Mouse (Mus musculus) hindbrain, postnatal 0 days (tissue): ENCODE results near the gene Gm10135. TPM values are rescaled to one million over a fixed set of nuclear protein-coding genes. Genes with fewer than 3 reads are reported as not detected.
"Not testable (repeated sequence)": the region's sequence is repeated elsewhere in the genome, so short reads cannot be mapped to it uniquely, and the experiment has no call there.

ENCODE experiments used
- ATAC-seq: fragments of 200-750 bp; cut with Nextera tagmentation; 2 replicates; pipeline ENCODE4 v1.8.0; 2017; ENCODE audit warnings: mild to moderate bottlenecking, moderate TSS enrichment, moderate library complexity
- DNase-seq: peaks from one replicate; pipeline ENCODE4 v3.0.0-alpha.2; 2015; ENCODE audit warnings: low spot score
- H3K27ac ChIP-seq: fragments of 300-500 bp; sonication (generic); 2 replicates; pipeline ENCODE4 v1.5.1; 2014; ENCODE audit warnings: mild to moderate bottlenecking
- H3K27me3 ChIP-seq: fragments of 300-500 bp; sonication (generic); 2 replicates; pipeline ENCODE4 v1.6.1; 2014; ENCODE audit warnings: low read length, mixed read lengths; ENCODE audit not compliant: insufficient read depth
- H3K36me3 ChIP-seq: fragments of 300-500 bp; sonication (generic); 2 replicates; pipeline ENCODE4 v1.6.1; 2014; ENCODE audit warnings: low read length, mixed read lengths; ENCODE audit not compliant: insufficient read depth
- H3K4me1 ChIP-seq: fragments of 300-500 bp; sonication (generic); 2 replicates; pipeline ENCODE4 v1.6.1; 2014; ENCODE audit warnings: antibody characterized with exemption, low read length, mixed read lengths; ENCODE audit not compliant: insufficient read depth
- H3K4me2 ChIP-seq: fragments of 300-500 bp; sonication (generic); 2 replicates; pipeline ENCODE4 v1.6.1; 2014; ENCODE audit warnings: low read depth, mild to moderate bottlenecking, low read length, moderate library complexity, mixed read lengths
- H3K4me3 ChIP-seq: fragments of 300-500 bp; sonication (generic); 2 replicates; pipeline ENCODE4 v1.5.1; 2014; ENCODE audit warnings: low read length
- H3K9ac ChIP-seq: fragments of 300-500 bp; sonication (generic); replicated peaks from 2 replicates; pipeline ENCODE4 v1.6.1; 2014; ENCODE audit warnings: mild to moderate bottlenecking, low read length, moderate library complexity, mixed read lengths
- H3K9me3 ChIP-seq: fragments of 300-500 bp; sonication (generic); 2 replicates; pipeline ENCODE4 v1.6.1; 2016; ENCODE audit warnings: low read length, mixed read lengths
- CTCF ChIP-seq: IDR thresholded peaks from 2 replicates; pipeline ENCODE4 v1.5.1; 2016; ENCODE audit warnings: antibody characterized with exemption, control low read depth, low read depth
- WGBS: fragments of 180-500 bp; shearing (Covaris S2); extraction: QIAGEN DNeasy Blood & Tissue Kit; methylation state at CpG from one replicate; pipeline ENCODE4 v1.1.7; 2014; 5-methylcytosine and 5-hydroxymethylcytosine counted together
- polyA plus RNA-seq: library from polyadenylated mRNA; unstranded; fragments of >200 nt; fragmentation: Nextera tagmentation; extraction: Ambion mirVana; gene quantifications from 2 replicates; pipeline ENCODE4 v1.2.1, GENCODE M21; 2015
- total RNA-seq: library from RNA; depleted of rRNA; stranded (reverse); fragments of >200 nt; gene quantifications from 2 replicates; pipeline ENCODE4 v1.2.3, GENCODE M21; 2014; rRNA removed

Gm10135 gene
- total RNA-seq (not detected in 2 replicates), polyA plus RNA-seq (not detected in 2 replicates)

GRCm38 (mm10) chr5:72974602-72975001 is at the start of gene Gm10135:
Gene Gm10135 (minus strand): TSS chr5:72974702.
- WGBS: 96% methylated on average over 7 of the region's 7 CpGs
- no peaks in the 10 kb centered on the region for H3K4me1 ChIP-seq
- peaks cover 28% of the 10 kb centered on the region for H3K36me3 ChIP-seq
- H3K9me3 ChIP-seq: no peaks in the 10 kb centered on the region
- no peaks in the 10 kb centered on the region for H3K27me3 ChIP-seq
- DNase-seq (no peak), ATAC-seq (no peak)
- H3K27ac ChIP-seq: no peak within 1 kb of the TSS
- no peak within 1 kb of the TSS for H3K9ac ChIP-seq
- H3K4me2 ChIP-seq: no peak within 1 kb of the TSS
- H3K4me3 ChIP-seq: no peak within 1 kb of the TSS
- TF ChIP-seq CTCF: no peak

- no peak for DNase-seq
- no peak overlapping the region for H3K4me3 ChIP-seq
- ATAC-seq: no peak
- no peak overlapping the region for H3K9ac ChIP-seq
- no peak overlapping the region for H3K27ac ChIP-seq
- H3K4me2 ChIP-seq: no peak overlapping the region
- 95% methylated on average over 13 of the region's 13 CpGs for WGBS
- no peaks in the 10 kb centered on the region for H3K9me3 ChIP-seq
- no peak for TF ChIP-seq CTCF
- H3K36me3 ChIP-seq: peaks cover 28% of the 10 kb centered on the region; the same call in 1 of the 2 replicates
- H3K27me3 ChIP-seq: no peaks in the 10 kb centered on the region
- H3K4me1 ChIP-seq: no peaks in the 10 kb centered on the region
Measured at GRCm38 (mm10) chr5:73023801-73024200, 49.3 kb upstream of the Gm10135 start.

- DNase-seq: no peak
- H3K27ac ChIP-seq: no peak overlapping the region
Measured at GRCm38 (mm10) chr5:73014745-73015144, 40.2 kb upstream of the Gm10135 start.

DNA sequence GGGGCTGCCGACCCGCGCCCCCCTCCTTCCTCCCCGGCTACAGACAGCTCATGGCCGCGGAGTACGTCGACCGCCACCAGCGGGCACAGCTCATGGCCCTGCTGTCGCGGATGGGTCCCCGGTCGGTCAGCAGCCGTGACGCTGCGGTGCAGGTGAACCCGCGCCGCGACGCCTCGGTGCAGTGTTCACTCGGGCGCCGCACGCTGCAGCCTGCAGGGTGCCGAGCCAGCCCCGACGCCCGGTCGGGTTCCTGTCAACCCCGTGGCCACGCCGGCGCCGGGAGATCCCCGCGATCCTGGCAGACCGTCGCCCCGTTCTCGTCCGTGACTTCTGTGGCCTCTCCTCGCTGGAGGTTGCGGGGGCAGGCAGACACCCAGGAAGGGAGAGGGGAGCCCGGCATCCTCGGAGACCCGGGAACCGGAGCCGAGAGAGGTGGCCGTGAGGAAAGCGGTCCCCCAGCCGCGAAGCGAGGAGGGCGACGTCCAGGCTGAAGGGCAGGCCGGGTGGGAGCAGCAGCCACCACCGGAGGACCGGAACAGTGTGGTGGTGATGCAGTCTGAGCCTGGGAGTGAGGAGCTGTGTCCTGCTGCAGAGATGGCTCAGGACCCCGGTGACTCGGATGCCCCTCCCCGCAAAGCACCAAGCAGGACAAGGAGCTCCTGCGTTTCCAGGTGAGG is 39.2 kb upstream of the Gm10135 start:
- WGBS: 4% methylated on average over 39 of the region's 65 CpGs

More at GRCm38 (mm10) chr5:73014745-73015144, 40.2 kb upstream of the Gm10135 start:
- no peaks in the 10 kb centered on the region for H3K4me1 ChIP-seq
- H3K4me2 ChIP-seq: no peak overlapping the region
- no peaks in the 10 kb centered on the region for H3K27me3 ChIP-seq
- no peak for TF ChIP-seq CTCF
- H3K4me3 ChIP-seq: no peak overlapping the region
- no peak overlapping the region for H3K9ac ChIP-seq
- ATAC-seq: no peak
- H3K36me3 ChIP-seq: no peaks in the 10 kb centered on the region
- H3K9me3 ChIP-seq: no peaks in the 10 kb centered on the region
- 41% methylated on average over 9 of the region's 9 CpGs for WGBS

GRCm38 (mm10) chr5:73012884-73013610 is 38.5 kb upstream of the Gm10135 start:
- WGBS: 22% methylated on average over 26 of the region's 27 CpGs
- not testable (repeated sequence) for H3K9ac ChIP-seq, H3K27me3 ChIP-seq, DNase-seq, H3K27ac ChIP-seq, H3K9me3 ChIP-seq, H3K36me3 ChIP-seq, H3K4me1 ChIP-seq
- Histone ChIP-seq H3K4me2 (peak overlapping the region; percentile 51; the same call in 1 of the 2 replicates), H3K4me3 (peak overlapping the region; percentile 32; the same call in 1 of the 2 replicates)
- peak; percentile 37; the same call in 1 of the 2 replicates for ATAC-seq

More for the DNA sequence above, 39.2 kb upstream of the Gm10135 start:
- H3K27ac ChIP-seq, H3K36me3 ChIP-seq, H3K4me1 ChIP-seq, H3K9me3 ChIP-seq, DNase-seq, H3K27me3 ChIP-seq: not testable (repeated sequence)
- H3K9ac ChIP-seq: 0 out of 2 replicates have a peak overlapping the region, but pooled peaks have one; percentile 17
- H3K4me2 ChIP-seq: peak overlapping the region; percentile 51
- peak; percentile 72 for ATAC-seq
- peak overlapping the region; percentile 32 for H3K4me3 ChIP-seq

- not testable (repeated sequence) for ATAC-seq, H3K9ac ChIP-seq, H3K36me3 ChIP-seq, H3K4me2 ChIP-seq, H3K27ac ChIP-seq, H3K4me1 ChIP-seq, H3K27me3 ChIP-seq, H3K9me3 ChIP-seq, H3K4me3 ChIP-seq, DNase-seq
- WGBS: 95% methylated on average over 14 of the region's 16 CpGs
Measured at GRCm38 (mm10) chr5:73011806-73012205, 37.3 kb upstream of the Gm10135 start.

DNA sequence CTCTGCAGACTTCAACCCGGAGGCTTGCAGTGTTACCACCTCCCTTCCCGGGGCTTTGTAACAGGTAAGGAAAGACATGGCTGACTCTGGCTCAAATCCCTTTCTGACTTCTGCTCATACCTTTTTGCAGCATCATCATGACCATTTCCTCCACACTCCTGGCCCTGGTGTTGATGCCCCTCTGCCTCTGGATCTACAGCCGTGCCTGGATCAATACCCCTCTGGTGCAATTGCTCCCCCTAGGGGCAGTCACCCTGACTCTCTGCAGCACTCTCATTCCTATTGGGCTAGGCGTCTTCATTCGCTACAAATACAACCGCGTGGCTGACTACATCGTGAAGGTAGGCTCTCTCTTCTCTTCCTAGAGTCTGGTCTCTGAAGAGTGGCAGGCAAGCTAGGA is 33.7 kb upstream of the Gm10135 start:
- not testable (repeated sequence) for H3K4me1 ChIP-seq, H3K4me3 ChIP-seq, DNase-seq, H3K9ac ChIP-seq, H3K27ac ChIP-seq, H3K9me3 ChIP-seq, H3K36me3 ChIP-seq, ATAC-seq, H3K4me2 ChIP-seq, H3K27me3 ChIP-seq
- peak; percentile 40 for TF ChIP-seq CTCF
- WGBS: 48% methylated on average over 8 of the region's 8 CpGs
